Mouse (Mus musculus) spleen, adult 12 weeks (tissue): ENCODE measurements around the gene Aamp.
"Not testable (repeated sequence)": the region's sequence is repeated elsewhere in the genome, so short reads cannot be mapped to it uniquely, and the experiment has no call there.

Source experiments
- DNase-seq: peaks from one replicate; pipeline ENCODE4 v3.0.0; 2022; ENCODE audit warnings: low spot score

Gene Aamp

DNA sequence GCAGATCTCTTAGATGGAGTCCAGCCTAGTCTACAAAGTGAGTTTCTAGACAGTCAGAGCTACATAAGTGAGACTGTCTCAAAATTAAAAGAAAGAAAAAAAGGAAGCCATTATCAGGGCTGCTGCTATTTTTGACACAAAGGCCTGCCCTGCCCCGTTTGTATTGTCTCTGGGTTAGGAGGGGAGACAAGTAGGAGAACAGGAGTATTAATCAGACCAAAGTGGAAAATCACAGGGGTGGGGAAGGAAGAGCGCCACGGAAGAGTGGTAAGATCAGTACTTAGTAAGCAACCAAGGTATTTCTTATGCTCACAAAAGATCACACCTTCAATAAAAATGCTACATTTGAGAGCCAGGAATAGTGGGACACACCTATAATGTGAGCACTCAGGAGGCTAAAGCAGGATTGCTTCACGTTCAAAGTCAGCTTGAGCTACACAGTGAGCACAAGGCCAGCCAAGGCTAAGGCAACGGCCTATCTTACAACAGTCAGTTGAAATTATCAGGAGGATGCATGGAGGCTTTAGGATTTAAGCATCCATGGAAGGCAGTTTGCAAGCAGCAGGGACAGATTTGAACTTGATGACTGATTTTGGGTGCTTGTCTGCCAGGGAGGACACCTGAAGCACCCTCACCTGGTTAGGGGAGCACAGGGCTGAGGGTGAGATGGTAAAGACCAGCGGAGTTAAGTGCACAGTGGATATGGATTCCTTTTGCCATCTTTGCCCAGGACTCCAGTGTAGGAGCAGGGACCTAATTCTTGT lies 16.0 kb upstream of the Aamp start:
- DNase-seq: no peak

DNA sequence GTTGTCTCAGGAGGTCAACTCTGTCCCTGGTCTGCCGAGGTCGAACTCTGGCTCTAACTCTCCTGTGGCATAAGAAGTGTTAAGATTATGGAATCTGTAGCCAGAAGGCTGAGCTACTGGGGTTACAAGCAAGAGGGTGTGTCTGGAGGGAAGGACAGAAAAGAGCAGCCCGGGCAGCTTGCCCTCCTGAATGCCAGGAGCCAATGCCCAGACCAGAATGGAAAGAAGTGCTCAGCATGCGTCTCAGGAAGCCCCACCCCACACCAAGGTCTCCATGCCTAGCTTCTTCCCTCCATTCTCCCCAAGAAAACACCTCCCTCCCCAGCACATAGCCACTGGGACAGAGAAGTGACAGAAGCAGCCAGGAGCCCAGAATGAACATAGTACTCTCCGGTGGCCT lies 14.5 kb upstream of the Aamp start:
- DNase-seq: no peak

DNA sequence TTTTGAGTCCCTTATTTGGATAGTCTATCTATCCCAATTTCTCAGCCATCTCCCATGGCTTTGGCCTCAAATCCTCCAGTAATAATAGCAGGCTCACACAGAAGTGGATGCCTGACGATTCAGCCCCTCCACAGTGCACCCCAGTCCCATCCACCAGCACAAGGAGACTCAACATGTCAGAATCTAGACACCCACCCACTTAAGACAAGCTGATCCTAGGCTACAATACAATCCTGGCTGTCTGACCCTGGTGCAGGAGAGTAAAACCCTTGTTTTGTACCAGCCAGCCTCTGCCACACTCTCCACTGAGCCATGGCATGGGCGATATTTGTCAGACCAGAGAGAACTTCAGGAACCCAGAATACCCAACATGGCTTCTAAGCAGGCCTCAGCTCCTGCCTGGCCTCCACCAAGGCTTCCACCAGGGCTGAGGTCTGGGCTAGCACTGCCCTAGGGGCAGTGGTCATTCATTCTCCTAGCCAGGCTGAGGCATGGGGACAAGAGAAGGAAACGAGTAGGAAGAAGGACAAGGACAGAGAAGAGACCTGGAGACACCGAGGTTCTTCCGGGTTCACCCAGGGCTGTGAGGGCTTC lies 13.7 kb upstream of the Aamp start:
- DNase-seq: no peak

DNA sequence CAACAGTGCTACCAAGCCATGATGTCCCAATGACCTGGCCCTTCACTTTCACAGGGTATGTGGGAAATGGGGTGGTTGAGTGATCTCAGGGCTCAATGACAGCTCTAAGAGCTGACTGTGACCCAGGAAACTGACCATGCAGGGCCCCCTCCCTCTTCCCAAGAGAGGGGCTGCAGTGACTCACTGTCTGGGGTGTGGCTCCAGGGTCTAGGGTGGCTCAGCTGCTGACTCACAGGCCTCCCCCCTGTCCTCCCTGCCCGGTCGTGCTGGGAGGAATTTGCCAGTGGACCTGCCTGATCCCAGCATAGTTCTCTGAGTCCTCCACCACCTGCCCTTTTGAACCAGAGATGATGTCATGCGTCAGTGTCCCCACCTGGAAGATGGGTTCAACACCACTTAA lies 12.7 kb upstream of the Aamp start:
- no peak for DNase-seq

DNA sequence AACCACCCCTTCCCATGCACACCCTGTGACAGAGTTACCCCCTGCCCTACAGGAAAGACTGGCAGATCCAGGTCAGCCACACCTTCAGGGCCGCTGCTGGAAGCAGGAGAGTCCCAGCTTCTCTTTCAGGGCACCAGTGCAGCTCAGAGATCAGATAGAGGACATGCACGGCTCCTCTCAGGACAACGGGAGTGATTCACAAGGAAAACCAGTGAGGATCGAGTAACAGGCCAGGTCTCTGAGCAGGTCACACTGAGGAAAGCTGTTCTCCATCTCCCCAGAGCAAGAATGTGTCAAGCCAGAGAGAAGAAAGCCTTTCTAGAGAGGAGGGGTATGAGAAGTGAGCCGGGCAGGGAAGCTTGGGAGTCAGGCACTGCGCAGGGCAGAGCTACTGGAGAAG lies 11.9 kb upstream of the Aamp start:
- DNase-seq: no peak

DNA sequence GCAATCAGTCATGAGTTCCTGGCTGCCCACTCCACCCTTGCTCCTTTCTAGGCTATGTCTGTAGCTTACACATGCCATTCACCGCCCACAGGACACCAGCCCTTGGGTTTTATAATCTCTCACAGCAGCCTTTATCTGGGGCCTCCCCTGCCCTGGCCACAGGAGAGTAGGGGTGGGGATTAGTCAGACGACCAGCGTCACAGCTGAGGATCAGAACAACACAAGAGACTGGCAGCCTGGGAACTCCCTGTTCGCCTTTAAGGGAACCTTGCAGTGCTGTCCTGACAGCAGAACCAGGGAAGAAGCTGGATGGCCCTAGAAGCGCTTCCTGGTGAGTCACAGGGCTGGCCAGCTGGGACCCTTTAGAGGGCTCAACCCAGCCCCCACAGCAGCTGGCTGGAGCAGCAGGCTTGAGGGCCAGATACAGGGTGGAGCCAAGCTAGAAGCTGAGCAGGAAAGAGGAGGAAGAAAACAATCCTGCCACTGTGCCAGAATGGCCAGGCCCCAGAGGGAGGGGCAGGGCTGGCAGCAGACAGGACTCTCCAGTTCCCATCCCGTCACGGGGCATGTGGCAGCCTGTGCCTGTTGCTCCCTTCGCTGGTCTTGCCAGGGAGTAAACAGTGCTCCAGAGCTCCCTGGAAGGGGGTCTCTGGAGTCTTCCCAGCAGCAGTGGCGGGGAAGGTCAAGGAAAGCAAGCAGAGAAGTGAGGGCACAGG lies 11.1 kb upstream of the Aamp start:
- DNase-seq: peak; percentile 53

DNA sequence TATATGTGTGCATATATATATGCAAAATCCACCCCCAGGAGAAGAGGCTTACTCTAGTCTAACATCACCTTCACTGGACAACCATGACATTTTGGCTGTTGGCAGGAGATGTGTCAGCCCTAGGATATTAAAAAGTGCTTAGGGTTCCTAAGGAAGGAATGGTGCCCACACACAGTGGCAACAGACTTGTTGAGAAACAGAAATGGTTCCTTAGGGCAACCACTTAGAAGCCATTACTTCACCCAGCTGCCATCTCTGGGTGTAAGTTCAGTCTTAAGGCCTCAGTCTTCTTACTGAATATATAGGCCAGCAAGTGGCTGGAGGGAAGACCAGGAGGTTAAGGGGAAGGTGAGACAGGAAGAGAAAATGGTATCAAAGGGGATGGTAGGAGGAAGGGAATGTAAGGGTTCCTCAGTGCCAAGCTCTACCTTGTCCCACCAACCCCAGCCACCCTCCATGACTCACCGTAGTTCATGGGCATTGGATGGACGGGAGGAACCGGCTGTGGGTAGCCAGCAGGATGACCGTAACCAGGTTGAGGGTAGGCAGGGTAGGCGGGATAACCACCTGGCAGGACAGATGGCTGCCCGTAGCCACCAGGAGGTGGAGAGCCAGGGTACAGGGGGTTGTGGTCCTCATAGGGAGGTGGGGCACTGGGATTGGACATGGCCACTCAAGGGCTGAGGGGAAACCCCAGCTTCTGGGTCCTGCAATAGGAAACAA lies 10.4 kb upstream of the Aamp start:
- DNase-seq: no peak

DNA sequence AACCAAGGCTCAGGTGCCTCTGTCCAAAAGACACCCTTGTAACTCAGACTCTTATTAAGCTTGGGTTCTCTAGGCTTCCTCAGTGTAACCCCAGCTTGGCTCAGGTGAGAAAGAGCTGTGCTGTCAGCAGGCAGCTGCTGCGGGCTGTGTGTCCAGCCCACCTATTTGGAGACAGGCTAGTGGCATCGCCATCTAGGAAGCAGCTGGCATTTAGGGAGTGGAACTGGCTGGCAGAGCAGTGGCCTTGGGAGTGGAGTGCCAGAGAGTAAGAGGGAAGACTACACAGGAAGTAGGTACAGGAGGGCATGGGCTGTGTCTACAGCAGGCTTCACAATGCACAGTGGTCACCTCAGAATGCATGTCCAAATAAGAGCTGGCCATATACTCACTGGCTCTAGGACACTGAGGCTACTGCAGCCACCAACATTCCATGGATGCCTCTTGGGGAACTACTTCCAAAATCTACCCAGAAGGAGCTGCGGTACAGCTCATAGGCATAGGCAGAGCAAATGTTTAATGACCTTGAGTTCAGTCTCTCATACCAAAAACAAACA lies 9.6 kb upstream of the Aamp start:
- no peak for DNase-seq

DNA sequence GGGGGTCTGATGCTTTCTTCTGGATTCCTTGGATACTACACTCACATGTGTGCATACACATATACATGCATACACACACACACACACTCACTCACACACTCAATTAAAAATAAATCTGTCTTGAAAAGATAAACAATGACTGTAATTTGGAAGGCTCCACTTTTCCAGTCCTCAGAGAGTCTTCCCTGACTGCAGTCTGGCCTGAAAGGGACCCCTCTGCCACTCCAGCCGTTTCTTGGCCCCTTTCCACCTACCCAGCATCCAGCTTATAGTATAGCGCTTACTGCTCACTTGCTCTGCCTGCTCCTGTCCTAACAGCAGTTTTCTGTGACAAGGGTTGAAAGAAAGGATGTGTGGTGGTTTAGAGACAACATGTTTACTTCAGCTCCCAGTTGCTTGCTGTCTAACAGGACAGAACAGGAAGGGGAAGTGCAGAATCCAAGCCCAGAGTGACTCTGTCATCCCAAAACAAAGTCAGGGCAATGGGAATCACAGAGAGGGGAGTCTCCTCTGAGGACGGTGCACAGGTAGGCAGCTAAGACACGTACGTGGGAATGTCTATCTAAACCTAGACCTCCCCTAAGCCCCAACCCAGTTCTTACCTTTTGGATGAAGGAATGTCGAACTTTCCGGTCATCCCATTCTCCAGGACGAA lies 8.9 kb upstream of the Aamp start:
- DNase-seq: no peak

DNA sequence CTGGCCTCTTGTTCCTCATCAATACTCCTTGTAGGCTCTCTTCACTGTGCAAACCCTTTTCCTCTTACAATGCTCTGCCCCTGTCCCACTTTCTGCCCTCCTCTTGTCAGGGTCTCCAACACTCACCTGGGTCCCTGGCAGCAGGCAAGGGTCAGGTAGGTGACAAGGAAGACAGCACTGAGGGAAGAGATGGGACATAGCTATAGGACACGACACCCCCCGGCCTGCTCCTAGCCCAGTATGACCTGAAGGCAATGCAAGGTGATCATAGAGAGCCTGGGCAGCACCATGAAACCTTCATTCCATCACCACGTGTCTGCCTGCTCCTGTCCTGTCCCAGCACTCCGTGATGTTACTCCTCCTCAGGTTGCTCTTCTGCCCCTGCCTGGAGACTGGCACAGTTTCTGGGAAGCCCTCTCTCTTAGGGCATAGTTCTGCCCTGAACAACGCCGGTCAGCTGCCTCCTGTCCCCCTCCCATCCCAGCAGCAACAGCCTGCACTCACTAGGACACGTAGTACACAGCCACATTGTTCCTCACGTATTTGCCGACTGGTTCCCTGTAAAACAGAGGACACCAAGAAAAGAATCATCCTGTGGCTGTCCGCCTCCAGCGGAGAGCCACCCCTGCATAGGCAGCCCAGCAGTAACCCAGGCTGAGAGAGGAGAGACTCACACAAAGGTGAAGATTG lies 7.9 kb upstream of the Aamp start:
- DNase-seq: no peak

DNA sequence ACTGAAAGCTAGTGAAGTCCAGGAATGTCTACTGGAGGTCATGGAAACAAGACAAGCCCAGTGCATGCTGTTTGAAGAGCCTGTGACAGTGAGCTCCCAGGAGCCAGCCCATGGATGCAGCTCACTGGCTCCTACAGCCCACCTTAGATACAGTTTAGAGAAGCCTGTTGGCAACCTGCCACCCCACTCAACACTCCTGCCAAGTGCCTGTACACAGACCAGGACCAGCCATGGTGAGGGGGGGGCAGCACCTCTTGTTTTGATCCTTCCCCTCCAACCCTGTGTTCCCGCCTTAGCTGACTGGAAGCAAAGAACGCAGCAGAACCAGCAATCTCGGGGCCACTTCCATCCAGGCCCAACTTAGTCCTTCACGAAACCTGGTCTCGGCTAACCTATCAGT lies 5.6 kb upstream of the Aamp start:
- no peak for DNase-seq

DNA sequence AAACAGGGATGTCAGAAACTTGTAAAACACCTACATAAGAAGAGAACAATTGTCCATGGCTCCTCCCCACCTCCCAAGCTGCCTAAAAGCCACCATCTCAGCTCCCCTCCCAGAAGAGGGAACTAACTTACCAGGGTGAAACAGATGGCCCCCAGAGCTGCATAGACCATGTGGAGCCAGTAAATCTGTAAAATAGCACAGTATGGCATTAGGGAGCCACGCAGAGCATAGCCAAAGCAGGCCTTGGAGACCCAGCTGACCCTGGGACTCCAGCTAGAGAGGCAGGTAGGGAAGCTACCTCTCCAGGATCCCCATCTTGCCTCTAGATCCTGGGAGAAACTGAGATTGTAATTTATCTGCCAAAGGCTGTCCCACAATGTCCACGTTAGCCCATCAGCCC lies 5.2 kb upstream of the Aamp start:
- DNase-seq: no peak

DNA sequence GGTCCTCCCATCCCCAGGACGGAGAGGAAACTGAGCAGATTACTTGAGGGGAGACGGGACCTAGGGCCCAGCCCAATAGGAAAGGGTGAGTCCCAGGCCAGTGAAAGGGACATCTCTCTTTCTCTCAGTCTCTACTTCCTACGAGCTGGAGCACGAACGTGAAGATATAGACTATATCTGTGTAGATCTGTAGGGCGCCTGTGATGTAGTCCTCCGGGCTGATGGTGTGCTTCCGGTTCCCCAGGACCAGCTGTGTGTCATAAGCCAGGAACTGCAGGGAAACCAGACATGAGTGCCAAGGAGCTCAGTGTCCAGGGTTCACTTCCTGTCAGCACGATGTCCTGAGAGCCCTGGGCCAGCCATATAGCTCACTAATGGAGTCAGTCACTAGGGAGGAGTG lies 4.7 kb upstream of the Aamp start:
- no peak for DNase-seq

DNA sequence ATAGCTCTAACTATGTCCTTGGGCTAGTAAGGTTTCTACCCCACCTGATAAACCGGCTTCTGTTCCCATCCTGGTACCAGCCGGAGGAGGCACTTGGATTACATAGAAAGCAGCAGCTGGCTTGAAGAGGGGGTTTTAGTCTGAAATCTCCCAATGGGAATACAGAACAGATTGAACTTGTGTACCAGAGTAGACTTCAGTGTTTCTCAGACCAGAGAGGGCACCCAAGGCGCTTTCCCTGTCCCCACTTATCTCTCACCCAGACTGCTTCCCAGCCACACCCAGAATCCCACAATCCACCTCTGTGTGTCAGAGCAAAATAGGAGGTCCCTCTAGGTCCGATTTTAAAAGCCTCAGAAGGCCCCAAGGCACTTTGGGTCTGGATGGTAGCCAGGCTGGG lies 3.8 kb upstream of the Aamp start:
- no peak for DNase-seq

DNA sequence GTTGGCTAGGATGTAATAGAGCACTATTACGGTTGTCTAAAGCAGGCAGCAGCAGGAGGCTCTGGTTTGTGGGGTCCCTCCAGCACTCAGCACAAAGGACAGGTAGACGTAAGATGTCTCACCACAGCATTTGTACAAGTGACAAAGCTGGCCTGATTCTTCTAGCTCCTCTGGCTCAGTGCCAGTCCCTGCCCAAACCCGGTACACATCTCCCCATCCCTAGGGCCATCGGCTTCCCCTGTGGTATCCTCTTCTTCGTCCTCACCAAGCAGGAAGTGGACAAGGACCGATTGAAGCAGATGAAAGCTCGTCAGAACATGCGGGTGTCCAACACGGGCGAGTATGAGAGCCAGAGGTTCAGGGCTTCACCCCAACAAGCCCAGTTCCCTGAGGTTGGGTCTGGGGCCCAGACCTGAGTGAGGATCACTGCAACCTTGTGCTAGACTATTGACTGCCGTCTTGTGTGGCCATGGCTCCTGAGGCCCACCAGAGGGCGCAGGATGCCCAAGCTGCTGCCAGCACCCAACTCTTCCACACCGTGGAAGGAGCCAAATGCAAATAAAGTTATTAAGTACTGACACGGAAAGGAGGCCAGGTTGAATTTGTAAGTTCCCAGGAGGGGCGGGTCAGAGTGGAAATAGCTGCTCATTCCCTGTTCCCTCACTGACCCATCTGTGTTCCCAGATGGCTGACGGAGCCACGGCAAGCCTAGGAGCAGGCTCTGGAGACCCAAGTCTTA lies 2.5 kb upstream of the Aamp start:
- DNase-seq: not testable (repeated sequence)

DNA sequence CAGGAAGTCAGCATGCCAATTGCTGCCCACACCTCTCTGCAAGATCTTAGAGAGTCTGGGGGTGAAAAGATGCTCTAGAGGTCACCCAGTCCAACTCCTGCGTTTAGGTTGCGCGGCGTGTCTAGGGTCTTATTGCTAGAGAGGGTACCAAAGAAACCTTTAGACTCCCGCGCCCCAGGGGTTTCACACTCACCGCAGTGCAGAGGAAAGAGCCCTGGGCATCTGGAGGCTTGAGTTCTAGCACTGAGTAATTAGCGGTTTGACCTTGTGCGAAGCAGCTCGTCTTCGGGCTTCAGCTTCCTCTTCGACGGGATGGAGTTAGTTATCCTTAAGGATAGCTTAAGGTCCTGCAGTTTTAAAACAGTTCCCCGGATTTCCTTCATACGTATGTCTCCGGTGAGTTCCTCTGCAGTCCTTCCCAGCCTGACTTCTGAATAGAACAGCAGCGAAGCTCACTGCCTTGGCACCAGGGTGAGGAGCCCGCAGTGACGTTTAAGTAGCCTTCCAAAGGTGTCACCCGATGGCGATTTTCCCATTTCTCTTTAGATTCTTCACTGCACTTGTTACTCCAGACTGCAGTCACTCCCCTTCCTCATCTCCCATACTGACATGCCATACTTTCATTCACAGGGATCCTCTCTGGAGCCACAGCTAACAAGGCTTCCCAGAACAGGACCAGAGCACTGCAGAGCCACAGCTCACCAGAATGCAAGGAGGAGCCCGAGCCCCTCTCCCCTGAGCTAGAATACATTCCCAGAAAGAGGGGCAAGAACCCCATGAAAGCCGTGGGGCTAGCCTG lies 873 bp upstream of the Aamp start:
- DNase-seq: no peak

DNA sequence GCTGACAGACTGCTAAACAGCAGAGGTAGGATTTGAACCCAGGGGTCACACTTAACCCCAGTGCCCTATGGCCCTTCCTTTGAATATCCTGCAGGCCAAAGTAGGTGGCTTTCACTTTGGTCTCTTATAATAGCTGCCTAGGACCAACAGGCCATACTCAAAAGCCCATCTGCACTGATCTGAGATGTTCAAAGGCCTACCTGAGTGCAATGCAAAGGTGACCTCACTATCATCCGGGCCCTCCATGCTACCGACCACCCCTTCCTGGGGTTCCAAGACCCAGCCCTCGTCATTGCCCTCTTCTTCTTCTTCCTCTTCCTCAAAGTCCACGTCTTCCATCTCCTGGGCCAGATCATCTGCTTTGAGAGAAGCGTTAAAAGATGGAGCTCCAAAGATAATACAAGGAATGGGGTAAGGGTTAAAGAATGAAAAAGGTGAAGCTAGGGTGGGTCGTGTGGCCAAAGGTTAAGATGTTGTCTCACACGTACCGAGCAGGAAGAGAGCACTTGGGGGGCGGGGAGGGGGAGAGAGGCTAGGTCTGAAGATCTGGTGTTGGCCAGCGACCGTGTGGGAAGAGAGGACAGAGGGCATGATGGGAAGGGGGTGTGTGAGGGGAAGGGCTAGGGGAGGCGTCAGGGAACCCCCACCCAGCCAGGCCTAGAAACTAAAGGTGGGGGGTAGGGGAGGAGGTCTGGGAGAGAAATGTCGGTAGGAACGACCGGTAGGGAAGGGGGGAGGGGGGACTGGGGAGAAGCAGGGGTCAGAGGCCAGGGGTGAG lies 663 bp downstream of the Aamp start:
- no peak for DNase-seq

DNA sequence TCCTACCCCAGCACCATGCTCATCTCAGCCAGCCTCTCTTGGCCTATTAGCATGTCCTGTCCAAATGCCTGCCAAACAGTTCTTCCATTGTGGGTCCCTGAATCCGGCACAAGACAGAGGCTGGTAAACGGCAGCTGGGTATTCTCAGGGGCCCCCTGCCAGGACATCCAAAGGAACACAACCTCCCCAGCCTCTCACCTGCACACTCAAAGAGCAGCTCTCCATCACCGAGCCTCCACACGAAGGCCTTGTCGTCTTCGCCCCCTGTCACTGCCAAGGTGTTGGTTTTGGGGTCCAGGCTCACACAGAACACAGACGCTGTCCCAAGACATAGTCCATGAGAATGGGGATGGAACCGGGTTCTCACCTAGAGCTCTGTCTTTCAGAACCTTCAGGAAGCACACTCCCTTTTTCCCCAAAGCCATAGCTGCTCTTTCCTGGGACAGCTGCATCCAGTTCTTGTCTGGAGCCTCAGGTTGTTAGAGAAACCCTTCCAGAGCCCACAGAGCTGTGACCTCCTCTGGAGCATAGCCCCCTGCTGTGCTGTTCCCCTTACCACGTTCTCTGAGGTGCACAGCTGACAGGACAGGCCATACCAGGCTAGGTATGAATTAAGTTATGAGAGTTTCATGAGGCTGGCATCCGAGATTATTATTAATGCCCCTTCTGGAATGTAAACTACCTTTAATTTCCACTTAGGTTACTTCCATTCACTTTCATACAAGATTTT lies 1.5 kb downstream of the Aamp start:
- DNase-seq: no peak
